Mouse (Mus musculus) kidney, embryonic 16.5 days (tissue): ENCODE data around the gene Trnt1. TPM values are rescaled to one million over a fixed set of nuclear protein-coding genes. Genes with fewer than 3 reads are reported as not detected.

Source experiments
- ATAC-seq: fragments of 200-750 bp; cut with Nextera tagmentation; 2 replicates; pipeline ENCODE4 v1.8.0; 2017; ENCODE audit warnings: moderate TSS enrichment; ENCODE audit not compliant: low FRiP score, low TSS enrichment
- H3K27ac ChIP-seq: fragments of 300-500 bp; sonication (generic); 2 replicates; pipeline ENCODE4 v1.5.1; 2014; ENCODE audit warnings: low read length
- H3K27me3 ChIP-seq: fragments of 300-500 bp; sonication (generic); 2 replicates; pipeline ENCODE4 v1.6.1; 2014; ENCODE audit warnings: low read length, control low read depth, mixed read lengths; ENCODE audit not compliant: insufficient read depth
- H3K36me3 ChIP-seq: fragments of 300-500 bp; sonication (generic); 2 replicates; pipeline ENCODE4 v1.6.1; 2014; ENCODE audit warnings: low read length, control low read depth, mixed read lengths; ENCODE audit not compliant: insufficient read depth
- H3K4me1 ChIP-seq: fragments of 300-500 bp; sonication (generic); 2 replicates; pipeline ENCODE4 v1.6.1; 2014; ENCODE audit warnings: low read length, control low read depth, mixed read lengths; ENCODE audit not compliant: insufficient read depth
- H3K4me2 ChIP-seq: fragments of 300-500 bp; sonication (generic); replicated peaks from 2 replicates; pipeline ENCODE4 v1.6.1; 2014; ENCODE audit warnings: low read depth, low read length
- H3K4me3 ChIP-seq: fragments of 300-500 bp; sonication (generic); 2 replicates; pipeline ENCODE4 v1.5.1; 2014; ENCODE audit warnings: mild to moderate bottlenecking, low read length
- H3K9ac ChIP-seq: fragments of 300-500 bp; sonication (generic); replicated peaks from 2 replicates; pipeline ENCODE4 v1.6.1; 2014; ENCODE audit warnings: low read length
- H3K9me3 ChIP-seq: fragments of 300-500 bp; sonication (generic); 2 replicates; pipeline ENCODE4 v1.6.1; 2016; ENCODE audit warnings: low read length, control low read depth
- WGBS: fragments of 180-500 bp; shearing (Covaris S2); extraction: QIAGEN DNeasy Blood & Tissue Kit; methylation state at CpG from one replicate; pipeline ENCODE4 v1.1.7; 2014; 5-methylcytosine and 5-hydroxymethylcytosine counted together
- polyA plus RNA-seq: library from polyadenylated mRNA; unstranded; fragments of >200 nt; fragmentation: Nextera tagmentation; extraction: Ambion mirVana; gene quantifications from 2 replicates; pipeline ENCODE4 v1.2.1, GENCODE M21; 2015

Trnt1 gene
- polyA plus RNA-seq, 1 experiment from 2014 or later = 63.5 TPM

GRCm38 (mm10) chr6:106745673-106746394 lies 23.1 kb upstream of the Trnt1 start:
- ATAC-seq = no peak
- Histone ChIP-seq H3K4me3 (no peak overlapping the region), H3K4me2 (no peak overlapping the region), H3K4me1 (no peaks in the 10 kb centered on the region), H3K27me3 (no peaks in the 10 kb centered on the region), H3K27ac (no peak overlapping the region), H3K9ac (no peak overlapping the region), H3K9me3 (no peaks in the 10 kb centered on the region), H3K36me3 (no peaks in the 10 kb centered on the region)
- 72% methylated on average over 7 of the region's 7 CpGs for WGBS

GRCm38 (mm10) chr6:106747251-106747650 lies 21.7 kb upstream of the Trnt1 start:
- Histone ChIP-seq H3K27me3 (no peaks in the 10 kb centered on the region), H3K36me3 (no peaks in the 10 kb centered on the region), H3K4me1 (no peaks in the 10 kb centered on the region), H3K4me3 (no peak overlapping the region), H3K27ac (no peak overlapping the region), H3K4me2 (no peak overlapping the region), H3K9me3 (no peaks in the 10 kb centered on the region), H3K9ac (no peak overlapping the region)
- no peak for ATAC-seq
- 93% methylated on average over 5 of the region's 5 CpGs for WGBS

DNA sequence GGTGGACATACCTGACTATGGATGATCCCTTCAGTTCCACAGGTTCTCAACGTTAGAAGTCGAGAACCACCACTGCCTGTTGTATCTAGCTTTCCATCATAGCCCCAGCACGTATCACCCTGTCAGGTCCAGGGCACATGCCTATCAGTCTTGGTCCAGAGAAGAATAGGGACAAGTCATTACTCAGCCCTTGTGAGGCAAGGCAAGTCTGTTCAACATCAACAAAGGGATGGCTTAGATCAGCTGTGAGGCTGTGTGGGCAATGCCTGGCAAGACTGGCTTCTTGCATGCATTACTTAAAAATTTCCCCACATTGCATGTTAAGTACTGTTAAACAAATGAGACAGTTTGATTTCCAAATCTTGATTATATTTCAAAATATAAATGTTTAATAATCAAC lies 21.1 kb upstream of the Trnt1 start:
- 92% methylated on average over 3 of the region's 3 CpGs for WGBS
- H3K27ac ChIP-seq = no peak overlapping the region

GRCm38 (mm10) chr6:106748887-106749388 lies 20.0 kb upstream of the Trnt1 start, which contains the start of gene Il5ra:
Gene Il5ra, minus strand, starts transcription at chr6:106749037.
- no peaks in the 10 kb centered on the region for H3K4me1 ChIP-seq
- H3K36me3 ChIP-seq = no peaks in the 10 kb centered on the region
- H3K27ac ChIP-seq = no peak within 1 kb of the TSS
- no peak within 1 kb of the TSS for H3K4me2 ChIP-seq
- H3K27me3 ChIP-seq = no peaks in the 10 kb centered on the region
- no peak within 1 kb of the TSS for H3K4me3 ChIP-seq
- WGBS = 73% methylated on average over 6 of the region's 6 CpGs
- no peak within 1 kb of the TSS for H3K9ac ChIP-seq
- H3K9me3 ChIP-seq = no peaks in the 10 kb centered on the region
- ATAC-seq = no peak

More for the DNA sequence above, 21.1 kb upstream of the Trnt1 start:
- no peaks in the 10 kb centered on the region for H3K9me3 ChIP-seq
- no peaks in the 10 kb centered on the region for H3K27me3 ChIP-seq
- no peak for ATAC-seq
- H3K9ac ChIP-seq = no peak overlapping the region
- H3K4me3 ChIP-seq = no peak overlapping the region
- no peaks in the 10 kb centered on the region for H3K36me3 ChIP-seq
- no peak overlapping the region for H3K4me2 ChIP-seq
- no peaks in the 10 kb centered on the region for H3K4me1 ChIP-seq

DNA sequence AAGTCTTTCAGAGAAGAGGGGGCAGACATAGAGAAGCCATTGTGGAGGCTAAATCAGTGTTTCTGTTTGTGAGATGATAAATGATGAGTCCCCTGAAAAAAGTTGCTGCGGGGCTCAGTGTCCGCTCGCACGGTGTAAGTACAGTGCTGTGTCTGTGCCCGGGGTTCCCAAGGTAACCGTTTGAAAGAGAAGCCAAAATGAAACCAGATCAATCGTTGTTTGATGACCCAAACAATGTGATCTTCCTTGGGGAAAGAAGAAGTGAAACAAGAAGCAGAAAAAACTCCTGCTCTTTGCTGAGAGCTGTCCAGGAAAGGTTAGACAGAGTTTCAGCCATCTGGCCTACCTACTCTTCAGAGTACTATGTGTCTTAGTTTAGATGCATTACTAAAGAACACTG lies 18.6 kb upstream of the Trnt1 start:
- H3K4me1 ChIP-seq = no peaks in the 10 kb centered on the region
- ATAC-seq = no peak
- no peaks in the 10 kb centered on the region for H3K27me3 ChIP-seq
- H3K27ac ChIP-seq = no peak overlapping the region
- no peaks in the 10 kb centered on the region for H3K9me3 ChIP-seq
- H3K9ac ChIP-seq = no peak overlapping the region
- no peaks in the 10 kb centered on the region for H3K36me3 ChIP-seq
- H3K4me3 ChIP-seq = no peak overlapping the region
- WGBS = 83% methylated on average over 7 of the region's 7 CpGs
- no peak overlapping the region for H3K4me2 ChIP-seq

GRCm38 (mm10) chr6:106758299-106758698 lies 10.6 kb upstream of the Trnt1 start:
- Histone ChIP-seq H3K9me3 (no peaks in the 10 kb centered on the region), H3K4me2 (no peak overlapping the region), H3K27ac (no peak overlapping the region), H3K4me1 (no peaks in the 10 kb centered on the region), H3K36me3 (no peaks in the 10 kb centered on the region), H3K4me3 (no peak overlapping the region), H3K27me3 (no peaks in the 10 kb centered on the region), H3K9ac (no peak overlapping the region)
- WGBS = 74% methylated on average over 3 of the region's 3 CpGs
- no peak for ATAC-seq

DNA sequence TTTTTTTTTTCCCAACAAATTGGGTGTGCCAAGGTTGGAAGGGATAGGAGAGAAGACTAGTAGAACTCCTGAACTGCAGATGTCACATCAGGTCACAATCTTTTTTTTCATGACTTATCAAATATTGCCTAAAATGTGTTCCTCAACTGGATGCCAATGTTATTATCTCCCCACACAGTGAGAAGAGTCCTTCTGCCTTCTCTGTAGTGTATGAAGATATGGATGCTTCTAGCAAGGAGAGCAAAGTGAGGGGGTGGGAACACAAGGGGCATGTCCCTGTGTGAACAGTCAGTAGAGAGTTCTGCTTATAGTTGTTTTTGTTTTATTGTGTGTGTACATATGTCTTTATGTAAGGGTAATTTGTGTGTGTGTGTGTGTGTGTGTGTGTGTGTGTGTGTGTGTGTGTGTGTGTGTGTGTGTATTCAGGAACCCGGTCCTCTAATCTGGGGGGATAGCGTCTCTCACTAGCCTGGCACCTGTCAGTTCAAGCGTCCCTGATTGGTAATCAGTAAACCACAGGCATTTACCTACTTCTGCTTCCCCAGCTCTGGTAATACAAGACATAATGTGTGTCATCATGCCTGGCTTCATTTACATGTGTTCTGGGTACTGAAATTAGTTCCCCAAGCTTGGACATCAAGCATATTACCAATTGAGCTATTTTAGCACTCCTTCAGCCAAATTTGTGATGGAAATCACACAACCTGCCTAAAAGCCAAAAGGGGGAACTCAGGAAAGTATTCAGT lies 8.3 kb upstream of the Trnt1 start:
- Histone ChIP-seq H3K9me3 (no peaks in the 10 kb centered on the region), H3K4me1 (no peaks in the 10 kb centered on the region), H3K4me2 (no peak overlapping the region), H3K27ac (no peak overlapping the region), H3K4me3 (no peak overlapping the region), H3K9ac (no peak overlapping the region), H3K36me3 (no peaks in the 10 kb centered on the region), H3K27me3 (no peaks in the 10 kb centered on the region)
- ATAC-seq = no peak
- WGBS = 70% methylated on average over 3 of the region's 3 CpGs

DNA sequence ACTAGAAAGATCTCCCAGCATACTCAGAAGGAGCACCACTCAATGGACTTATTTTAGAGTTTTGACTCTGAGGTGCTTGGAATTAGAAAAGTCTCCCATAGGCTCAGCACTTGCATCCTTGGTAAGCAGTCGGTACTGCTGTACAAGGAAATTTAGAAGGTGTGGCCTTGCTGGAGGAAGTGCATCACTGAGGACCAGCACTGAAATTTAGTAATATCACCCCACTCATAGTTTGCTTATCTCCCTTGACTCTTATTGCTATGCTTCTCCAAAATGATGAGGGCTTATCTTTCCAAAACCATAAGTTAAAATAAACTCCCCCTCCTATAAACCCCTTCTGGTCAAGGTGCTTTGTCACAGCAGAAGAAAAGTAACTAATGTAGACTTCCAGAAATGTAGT lies 7.4 kb upstream of the Trnt1 start:
- Histone ChIP-seq H3K4me1 (no peaks in the 10 kb centered on the region), H3K27me3 (no peaks in the 10 kb centered on the region), H3K9me3 (no peaks in the 10 kb centered on the region), H3K4me2 (no peak overlapping the region), H3K36me3 (no peaks in the 10 kb centered on the region), H3K4me3 (no peak overlapping the region), H3K27ac (no peak overlapping the region), H3K9ac (no peak overlapping the region)
- 74% methylated on average over 1 of the region's 1 CpGs for WGBS
- no peak for ATAC-seq

- Histone ChIP-seq H3K9me3 (no peaks in the 10 kb centered on the region), H3K27ac (no peak overlapping the region), H3K4me1 (peaks cover 11% of the 10 kb centered on the region), H3K36me3 (no peaks in the 10 kb centered on the region), H3K4me2 (no peak overlapping the region), H3K27me3 (no peaks in the 10 kb centered on the region), H3K4me3 (no peak overlapping the region), H3K9ac (no peak overlapping the region)
- 77% methylated on average over 1 of the region's 1 CpGs for WGBS
- no peak for ATAC-seq
These were observed 3.0 kb upstream of the Trnt1 start for GRCm38 (mm10) chr6:106765892-106766291.

GRCm38 (mm10) chr6:106766774-106767173 lies 2.1 kb upstream of the Trnt1 start:
- no peak for ATAC-seq
- whole genome bisulfite sequencing = 83% methylated on average over 4 of the region's 4 CpGs
- no peak overlapping the region for H3K4me2 ChIP-seq
- peaks cover 6% of the 10 kb centered on the region; the same call in 1 of the 2 replicates for H3K36me3 ChIP-seq
- peaks cover 11% of the 10 kb centered on the region for H3K4me1 ChIP-seq
- no peak overlapping the region for H3K9ac ChIP-seq
- H3K27ac ChIP-seq = no peak overlapping the region
- H3K9me3 ChIP-seq = no peaks in the 10 kb centered on the region
- H3K27me3 ChIP-seq = no peaks in the 10 kb centered on the region
- H3K4me3 ChIP-seq = no peak overlapping the region
